Mouse (Mus musculus) CH12F3 (cell line): Measurements from ENCODE around the gene Spry1.

Source experiments
- in situ Hi-C: fragments of 300-500 bp; cut with MboI; formaldehyde crosslinking; loops from 2 replicates; pipeline ENCODE4 v1.14.3; 2020; ENCODE audit warnings: low sequenced_read_pairs

The Spry1 gene

GRCm38 (mm10) chr3:37669100-37669499, 29.4 kb downstream of the Spry1 start:
- in situ Hi-C loops, result no loop called here

- in situ Hi-C loops, result no loop called here
Observed at GRCm38 (mm10) chr3:37672266-37673040, 32.7 kb downstream of the Spry1 start.

- in situ Hi-C loops, result no loop called here
Observed at GRCm38 (mm10) chr3:37673513-37674261, 33.9 kb downstream of the Spry1 start.

GRCm38 (mm10) chr3:37675056-37675525, 35.3 kb downstream of the Spry1 start:
- in situ Hi-C loops, result no loop called here

- in situ Hi-C loops, result no loop called here
Observed at GRCm38 (mm10) chr3:37676291-37676690, 36.5 kb downstream of the Spry1 start.

- in situ Hi-C loops, result no loop called here
Observed at GRCm38 (mm10) chr3:37686219-37686618, 46.5 kb downstream of the Spry1 start.

GRCm38 (mm10) chr3:37686751-37687150, 47.0 kb downstream of the Spry1 start:
- in situ Hi-C loops, result no loop called here

GRCm38 (mm10) chr3:37687158-37687980, 47.6 kb downstream of the Spry1 start:
- in situ Hi-C loops, result no loop called here

GRCm38 (mm10) chr3:37692945-37693344, 53.2 kb downstream of the Spry1 start:
- in situ Hi-C loops, result no loop called here

GRCm38 (mm10) chr3:37693552-37693951, 53.8 kb downstream of the Spry1 start:
- in situ Hi-C loops, result no loop called here
